Mouse (Mus musculus): ENCODE data around the gene Zbtb9. TPM values are rescaled to one million over a fixed set of nuclear protein-coding genes. Genes with fewer than 3 reads are reported as not detected.

The Zbtb9 gene
- polyA plus RNA-seq, 1 experiment from 2014 or later: 16.7 TPM

- Histone ChIP-seq H3K4me2 (replicated peaks) (no peak overlapping the region), H3K9me3 (0 out of 2 replicates have a peak, but pooled peaks cover 3% of the 10 kb centered on the region), H3K9ac (no peak overlapping the region), H3K36me3 (peaks cover 44% of the 10 kb centered on the region), H3K27ac (no peak overlapping the region), H3K4me3 (no peak overlapping the region), H3K4me1 (peaks cover 8% of the 10 kb centered on the region; the same call in 1 of the 2 replicates), H3K27me3 (no peaks in the 10 kb centered on the region)
- no peak for ATAC-seq (ENCODE audit: low FRiP score, low read depth)
- 69% methylated on average over 2 of the region's 2 CpGs for WGBS
Observed at GRCm38 (mm10) chr17:26981050-26981449, 8.1 kb downstream of the Zbtb9 start.

DNA sequence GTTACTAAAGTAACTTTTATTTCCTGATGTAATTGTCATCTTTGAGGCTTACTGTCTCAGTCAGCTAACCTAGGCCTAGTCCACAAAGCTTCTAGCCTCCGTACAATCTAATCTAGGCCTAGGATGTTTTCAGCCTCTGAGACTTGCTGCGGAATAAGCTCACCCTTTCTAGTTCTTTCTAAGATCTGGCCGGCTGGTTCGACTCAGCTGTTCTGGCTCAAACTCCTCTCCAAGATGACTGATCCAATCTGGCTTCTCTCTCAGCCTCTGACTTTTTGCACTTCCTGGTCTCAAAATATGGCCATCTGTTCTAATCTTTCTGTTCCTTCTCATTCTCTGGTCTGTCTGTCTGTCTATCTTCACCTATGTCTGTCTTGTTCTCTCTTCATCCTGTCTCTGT, 10.4 kb downstream of the Zbtb9 start:
- Histone ChIP-seq H3K36me3 (peaks cover 21% of the 10 kb centered on the region), H3K4me3 (no peak overlapping the region), H3K9ac (no peak overlapping the region), H3K27me3 (no peaks in the 10 kb centered on the region), H3K9me3 (no peaks in the 10 kb centered on the region), H3K27ac (no peak overlapping the region), H3K4me2 (replicated peaks) (no peak overlapping the region), H3K4me1 (no peaks in the 10 kb centered on the region)
- ATAC-seq (ENCODE audit: low FRiP score, low read depth): no peak
- WGBS: 93% methylated on average over 4 of the region's 4 CpGs

GRCm38 (mm10) chr17:26985503-26986179, 12.7 kb downstream of the Zbtb9 start:
- Histone ChIP-seq H3K4me1 (no peaks in the 10 kb centered on the region), H3K27ac (no peak overlapping the region), H3K9ac (no peak overlapping the region), H3K4me2 (replicated peaks) (no peak overlapping the region), H3K27me3 (no peaks in the 10 kb centered on the region), H3K4me3 (no peak overlapping the region), H3K9me3 (no peaks in the 10 kb centered on the region), H3K36me3 (peaks cover 4% of the 10 kb centered on the region)
- 90% methylated on average over 10 of the region's 10 CpGs for WGBS
- no peak for ATAC-seq (ENCODE audit: low FRiP score, low read depth)

- H3K27ac ChIP-seq: no peak overlapping the region
Observed at GRCm38 (mm10) chr17:26990521-26990920, 17.6 kb downstream of the Zbtb9 start.

DNA sequence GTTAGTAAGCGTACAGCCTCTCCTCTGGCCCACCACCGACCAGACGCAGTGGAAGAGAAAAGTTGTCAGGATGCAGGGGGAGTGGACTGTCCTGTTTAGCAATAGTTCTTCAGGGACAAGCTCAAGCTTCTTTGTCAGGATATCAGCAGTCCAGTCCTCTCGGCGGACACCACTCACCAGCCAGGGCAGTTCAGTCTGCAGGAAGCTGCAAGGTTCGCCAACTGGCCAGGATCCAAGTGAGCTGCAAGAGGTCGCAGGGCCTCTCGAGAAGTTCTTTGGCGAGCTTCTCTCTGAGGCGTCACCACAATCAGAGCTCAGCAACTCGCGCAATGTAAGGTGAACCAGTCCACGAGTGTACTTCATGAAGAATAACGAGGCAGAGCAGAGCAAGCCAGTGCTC, 21.4 kb downstream of the Zbtb9 start:
- WGBS: 81% methylated on average over 14 of the region's 14 CpGs
- no peak overlapping the region for H3K27ac ChIP-seq
- H3K36me3 ChIP-seq: no peaks in the 10 kb centered on the region

More at GRCm38 (mm10) chr17:26990521-26990920, 17.6 kb downstream of the Zbtb9 start:
- H3K4me2 ChIP-seq (replicated peaks): no peak overlapping the region
- no peak overlapping the region for H3K4me3 ChIP-seq
- no peak overlapping the region for H3K9ac ChIP-seq
- no peaks in the 10 kb centered on the region for H3K4me1 ChIP-seq
- H3K9me3 ChIP-seq: no peaks in the 10 kb centered on the region
- H3K36me3 ChIP-seq: no peaks in the 10 kb centered on the region; the same call in 1 of the 2 replicates
- H3K27me3 ChIP-seq: no peaks in the 10 kb centered on the region
- no peak for ATAC-seq (ENCODE audit: low FRiP score, low read depth)

GRCm38 (mm10) chr17:26995006-26995405, 22.0 kb downstream of the Zbtb9 start:
- 0 out of 2 replicates have a peak, but pooled peaks cover 2% of the 10 kb centered on the region for H3K4me1 ChIP-seq
- H3K27ac ChIP-seq: no peak overlapping the region
- no peaks in the 10 kb centered on the region for H3K9me3 ChIP-seq
- H3K4me2 ChIP-seq (replicated peaks): no peak overlapping the region
- no peak overlapping the region for H3K9ac ChIP-seq
- H3K36me3 ChIP-seq: no peaks in the 10 kb centered on the region
- H3K27me3 ChIP-seq: no peaks in the 10 kb centered on the region
- WGBS: 76% methylated on average over 6 of the region's 6 CpGs
- H3K4me3 ChIP-seq: no peak overlapping the region
- no peak for ATAC-seq (ENCODE audit: low FRiP score, low read depth)

More for the DNA sequence above, 21.4 kb downstream of the Zbtb9 start:
- no peak overlapping the region for H3K4me2 ChIP-seq (replicated peaks)
- no peak overlapping the region for H3K9ac ChIP-seq
- no peaks in the 10 kb centered on the region for H3K27me3 ChIP-seq
- no peaks in the 10 kb centered on the region for H3K9me3 ChIP-seq
- H3K4me1 ChIP-seq: no peaks in the 10 kb centered on the region
- no peak for ATAC-seq (ENCODE audit: low FRiP score, low read depth)
- H3K4me3 ChIP-seq: no peak overlapping the region

DNA sequence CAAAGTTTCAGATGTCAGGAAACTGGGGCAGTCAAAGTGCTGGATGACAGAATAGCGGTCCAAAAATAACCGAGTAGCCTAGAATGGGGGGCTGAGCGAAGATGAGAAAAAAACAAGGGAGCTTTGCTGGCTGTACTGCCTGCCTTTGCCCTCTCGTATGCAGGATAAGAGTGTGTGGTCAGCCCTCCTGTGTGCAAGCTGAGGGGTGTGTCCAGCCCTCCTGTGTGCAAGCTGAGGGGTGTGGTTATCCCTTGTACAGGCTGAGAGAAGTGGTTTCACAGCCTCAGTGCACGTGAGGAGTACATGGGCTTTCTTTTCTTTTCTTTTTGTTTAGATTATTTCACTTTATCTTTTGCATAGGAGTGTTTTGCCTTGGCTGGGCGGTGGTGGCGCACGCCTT, 22.6 kb downstream of the Zbtb9 start:
- Histone ChIP-seq H3K9ac (no peak overlapping the region), H3K27me3 (no peaks in the 10 kb centered on the region), H3K27ac (no peak overlapping the region), H3K4me1 (peaks cover 7% of the 10 kb centered on the region; the same call in 1 of the 2 replicates), H3K36me3 (no peaks in the 10 kb centered on the region), H3K4me3 (no peak overlapping the region), H3K9me3 (no peaks in the 10 kb centered on the region), H3K4me2 (replicated peaks) (no peak overlapping the region)
- WGBS: 71% methylated on average over 8 of the region's 8 CpGs
- ATAC-seq (ENCODE audit: low FRiP score, low read depth): no peak

GRCm38 (mm10) chr17:26997661-26998060, 24.7 kb downstream of the Zbtb9 start:
- Histone ChIP-seq H3K4me1 (peaks cover 9% of the 10 kb centered on the region; the same call in 1 of the 2 replicates), H3K4me2 (replicated peaks) (no peak overlapping the region), H3K4me3 (no peak overlapping the region), H3K27me3 (no peaks in the 10 kb centered on the region), H3K27ac (no peak overlapping the region), H3K9ac (no peak overlapping the region), H3K9me3 (no peaks in the 10 kb centered on the region), H3K36me3 (no peaks in the 10 kb centered on the region)
- no peak for ATAC-seq (ENCODE audit: low FRiP score, low read depth)
- WGBS: 76% methylated on average over 4 of the region's 4 CpGs

DNA sequence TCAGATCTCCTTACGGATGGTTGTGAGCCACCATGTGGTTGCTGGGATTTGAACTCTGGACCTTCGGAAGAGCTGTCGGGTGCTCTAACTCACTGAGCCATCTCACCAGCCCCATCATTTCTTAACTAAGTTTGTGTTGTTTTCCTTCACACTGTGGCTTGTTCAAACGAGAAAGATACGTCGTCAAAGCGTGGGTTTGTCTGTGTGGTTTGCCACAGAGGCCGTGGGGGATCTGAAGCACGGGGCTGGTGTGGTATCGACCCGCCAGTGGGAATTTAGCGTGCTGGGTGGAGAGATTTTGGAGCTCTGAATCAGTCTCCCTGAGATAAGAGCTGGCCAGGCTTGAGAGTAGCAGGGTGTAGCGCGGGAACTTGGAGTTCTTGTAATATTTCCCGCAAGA, 25.3 kb downstream of the Zbtb9 start:
- Histone ChIP-seq H3K4me2 (replicated peaks) (no peak overlapping the region), H3K4me3 (no peak overlapping the region), H3K9ac (no peak overlapping the region), H3K4me1 (peaks cover 9% of the 10 kb centered on the region; the same call in 1 of the 2 replicates), H3K36me3 (no peaks in the 10 kb centered on the region), H3K27ac (no peak overlapping the region), H3K9me3 (no peaks in the 10 kb centered on the region), H3K27me3 (no peaks in the 10 kb centered on the region)
- WGBS: 89% methylated on average over 15 of the region's 15 CpGs
- ATAC-seq (ENCODE audit: low FRiP score, low read depth): no peak

DNA sequence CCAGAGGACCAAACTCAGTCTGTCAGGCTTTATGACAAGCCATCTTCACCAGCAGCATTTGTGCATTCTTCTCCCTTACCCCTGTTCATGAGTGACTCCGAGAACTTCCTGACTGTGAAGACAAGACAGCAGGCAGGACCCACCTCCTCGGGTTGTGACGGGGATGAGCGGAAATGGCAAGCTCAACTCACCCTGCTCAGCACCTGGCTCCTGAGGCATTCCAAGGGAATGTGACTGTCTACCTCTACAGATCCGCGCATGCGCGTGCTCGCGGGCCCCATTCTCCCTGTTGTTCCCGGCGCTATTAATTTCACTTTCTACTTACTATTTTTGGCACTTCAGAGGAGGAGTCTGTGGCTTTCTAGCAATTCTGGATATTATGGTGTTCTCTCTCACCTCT, 27.0 kb downstream of the Zbtb9 start:
- ATAC-seq (ENCODE audit: low FRiP score, low read depth): peak; percentile 20; the same call in 1 of the 2 replicates
- Histone ChIP-seq H3K4me3 (no peak overlapping the region), H3K36me3 (no peaks in the 10 kb centered on the region), H3K9me3 (no peaks in the 10 kb centered on the region), H3K4me2 (replicated peaks) (peak overlapping the region; percentile 9), H3K27ac (no peak overlapping the region), H3K4me1 (peaks cover 9% of the 10 kb centered on the region; the same call in 1 of the 2 replicates), H3K27me3 (peaks cover 4% of the 10 kb centered on the region; the same call in 1 of the 2 replicates), H3K9ac (no peak overlapping the region)
- 70% methylated on average over 12 of the region's 12 CpGs for WGBS

- H3K9me3 ChIP-seq: no peaks in the 10 kb centered on the region
- no peak overlapping the region for H3K4me3 ChIP-seq
- ATAC-seq (ENCODE audit: low FRiP score, low read depth): no peak
- H3K27me3 ChIP-seq: peaks cover 6% of the 10 kb centered on the region; the same call in 1 of the 2 replicates
- no peaks in the 10 kb centered on the region for H3K36me3 ChIP-seq
- H3K27ac ChIP-seq: no peak overlapping the region
- H3K4me2 ChIP-seq (replicated peaks): no peak overlapping the region
- no peak overlapping the region for H3K9ac ChIP-seq
- WGBS: 76% methylated on average over 7 of the region's 7 CpGs
- H3K4me1 ChIP-seq: peaks cover 13% of the 10 kb centered on the region; the same call in 1 of the 2 replicates
Observed at GRCm38 (mm10) chr17:27001151-27001550, 28.2 kb downstream of the Zbtb9 start.

DNA sequence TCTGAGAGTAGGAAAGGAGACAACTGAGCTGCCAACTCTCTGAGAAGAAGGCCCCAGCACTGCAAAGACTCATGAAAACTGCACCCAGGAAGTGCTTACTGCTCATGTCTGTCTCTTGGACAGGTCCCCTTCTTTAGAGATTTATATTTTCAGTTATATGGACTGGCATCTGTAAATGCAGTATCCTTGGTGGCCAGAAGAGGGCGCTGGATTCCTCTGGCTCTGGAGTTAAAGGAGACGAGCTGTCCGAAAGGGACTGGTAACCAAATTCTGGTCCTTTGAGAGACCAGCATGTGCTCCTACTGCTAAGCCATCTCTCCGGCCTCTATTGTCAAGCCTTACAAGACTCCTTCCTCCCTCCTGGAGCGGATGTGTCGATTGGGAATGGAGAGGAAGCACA, 28.9 kb downstream of the Zbtb9 start:
- Histone ChIP-seq H3K4me2 (replicated peaks) (no peak overlapping the region), H3K4me1 (peaks cover 17% of the 10 kb centered on the region; the same call in 1 of the 2 replicates), H3K36me3 (no peaks in the 10 kb centered on the region), H3K9ac (no peak overlapping the region), H3K9me3 (no peaks in the 10 kb centered on the region), H3K27ac (no peak overlapping the region), H3K27me3 (peaks cover 6% of the 10 kb centered on the region; the same call in 1 of the 2 replicates), H3K4me3 (no peak overlapping the region)
- 56% methylated on average over 6 of the region's 6 CpGs for WGBS
- ATAC-seq (ENCODE audit: low FRiP score, low read depth): no peak

DNA sequence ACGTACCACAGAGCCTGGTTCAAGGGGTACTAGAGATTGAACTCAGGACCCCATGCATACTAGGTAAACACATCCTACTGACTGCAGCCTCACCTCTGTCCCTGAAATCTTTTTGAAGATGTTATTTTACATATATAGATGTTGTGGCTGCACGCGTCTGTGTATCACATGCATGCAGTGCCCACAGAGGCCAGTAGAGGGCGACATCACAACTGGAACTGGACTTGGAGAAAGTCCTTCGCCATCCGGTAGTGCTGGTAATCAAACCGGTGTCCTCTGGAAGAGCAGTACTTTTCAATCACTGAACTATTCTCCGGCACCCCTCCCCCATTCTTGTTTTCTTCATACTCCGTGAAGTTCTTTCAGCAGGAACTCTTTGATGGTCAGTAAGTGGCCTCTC, 31.5 kb downstream of the Zbtb9 start:
- H3K27me3 ChIP-seq: peaks cover 6% of the 10 kb centered on the region; the same call in 1 of the 2 replicates
- WGBS: 37% methylated on average over 9 of the region's 9 CpGs

More for the DNA sequence above, 31.5 kb downstream of the Zbtb9 start:
- H3K4me1 ChIP-seq: peaks cover 17% of the 10 kb centered on the region; the same call in 1 of the 2 replicates
- H3K27ac ChIP-seq: no peak overlapping the region
- no peak overlapping the region for H3K4me2 ChIP-seq (replicated peaks)
- ATAC-seq (ENCODE audit: low FRiP score, low read depth): no peak
- no peak overlapping the region for H3K9ac ChIP-seq
- no peaks in the 10 kb centered on the region for H3K9me3 ChIP-seq
- H3K36me3 ChIP-seq: no peaks in the 10 kb centered on the region
- no peak overlapping the region for H3K4me3 ChIP-seq

All from limb, embryonic 13.5 days (tissue).